Mouse (Mus musculus) duodenum, adult 2 months (tissue): ENCODE measurements around the gene Dpp9. TPM values are rescaled to one million over a fixed set of nuclear protein-coding genes. Genes with fewer than 3 reads are reported as not detected.

Source experiments
- polyA plus RNA-seq: library from polyadenylated mRNA; depleted of rRNA; stranded (reverse); fragments of >200 nt; gene quantifications from 2 replicates; pipeline ENCODE4 v1.2.3, GENCODE M21; 2012; ENCODE audit warnings: low replicate concordance; rRNA removed

Gene Dpp9
- polyA plus RNA-seq = 29.2 and 43.7 TPM in 2 replicates

DNA sequence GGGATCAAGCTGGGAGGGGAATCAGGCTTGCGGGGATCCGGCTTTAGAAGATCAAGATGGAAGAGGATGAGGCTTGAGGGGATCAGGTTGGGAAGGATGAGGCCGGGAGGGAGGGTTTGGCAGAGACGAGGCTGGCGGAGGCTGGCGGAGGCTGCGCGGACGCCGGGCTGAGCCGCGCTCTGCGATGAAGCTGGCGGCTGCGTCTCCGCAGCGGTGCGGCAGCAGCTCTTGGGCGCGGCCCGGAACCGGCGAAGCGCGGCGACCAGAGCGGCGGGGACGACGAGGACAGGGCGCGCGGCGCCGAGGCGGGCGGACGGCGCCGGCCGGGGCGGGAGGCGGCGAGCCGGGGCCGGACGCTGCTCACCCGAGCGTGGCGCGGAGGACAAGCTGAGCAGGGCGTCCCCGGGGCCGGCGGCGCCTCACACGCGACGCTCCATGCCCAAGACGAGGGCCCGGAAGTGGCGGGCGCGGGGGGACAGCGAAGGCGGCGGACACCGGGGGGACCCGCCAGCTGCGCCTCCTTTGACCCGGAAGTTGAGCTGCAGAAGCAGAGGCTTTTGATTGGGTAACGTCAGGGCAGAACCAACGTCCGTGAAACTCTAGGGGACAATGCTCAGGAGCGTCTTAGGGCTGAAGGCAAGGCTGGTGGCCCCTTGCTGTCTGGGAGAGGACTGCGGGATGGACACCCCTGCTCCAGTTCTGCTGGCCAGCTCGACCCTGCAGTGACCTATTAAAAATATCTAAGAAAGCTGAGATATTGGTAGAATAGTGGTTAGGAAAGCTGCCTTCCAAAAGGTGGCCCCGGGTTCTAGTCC is at the start of gene Dpp9:
Gene Dpp9, minus strand, starts transcription at position 529 of the 815 bp plus-strand sequence.

GRCm38 (mm10) chr17:56256239-56256881 is 37.7 kb upstream of the Dpp9 start, which contains the start of gene Fem1a:
TSS of gene Fem1a (plus strand) at chr17:56256810.

GRCm38 (mm10) chr17:56183658-56184103 is 35.0 kb downstream of the Dpp9 start, which contains the start of gene Mydgf:
TSS of gene Mydgf (minus strand) at chr17:56183920.

DNA sequence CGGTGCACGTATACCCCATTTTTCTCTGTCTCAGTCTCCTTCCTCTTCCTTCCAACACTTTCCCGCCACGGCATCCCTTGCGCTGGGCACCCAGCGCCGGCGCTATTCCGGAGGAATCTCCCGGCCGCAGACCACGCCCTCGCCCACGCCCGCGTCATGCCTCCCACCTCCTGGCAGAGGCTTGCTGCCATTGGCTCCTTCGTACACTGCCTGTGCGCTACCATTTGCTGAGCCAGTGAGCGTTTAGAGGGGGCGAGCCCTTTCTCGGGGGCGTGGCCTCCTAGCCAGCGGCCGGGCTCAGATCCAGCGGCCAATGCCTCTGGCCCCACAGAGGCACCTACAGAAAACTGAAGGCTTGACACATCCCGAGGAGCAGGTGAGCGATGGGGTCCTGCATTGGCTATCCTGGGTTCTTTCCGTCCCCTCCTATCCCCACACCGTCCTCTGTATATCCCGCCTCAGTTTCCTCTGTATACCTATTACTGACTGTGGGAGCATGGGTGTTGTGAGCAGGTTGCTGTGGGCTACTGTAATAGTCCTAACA is 56.4 kb downstream of the Dpp9 start, which contains the start of gene Tnfaip8l1:
Gene Tnfaip8l1, plus strand, starts transcription at position 247 of the 544 bp plus-strand sequence.

DNA sequence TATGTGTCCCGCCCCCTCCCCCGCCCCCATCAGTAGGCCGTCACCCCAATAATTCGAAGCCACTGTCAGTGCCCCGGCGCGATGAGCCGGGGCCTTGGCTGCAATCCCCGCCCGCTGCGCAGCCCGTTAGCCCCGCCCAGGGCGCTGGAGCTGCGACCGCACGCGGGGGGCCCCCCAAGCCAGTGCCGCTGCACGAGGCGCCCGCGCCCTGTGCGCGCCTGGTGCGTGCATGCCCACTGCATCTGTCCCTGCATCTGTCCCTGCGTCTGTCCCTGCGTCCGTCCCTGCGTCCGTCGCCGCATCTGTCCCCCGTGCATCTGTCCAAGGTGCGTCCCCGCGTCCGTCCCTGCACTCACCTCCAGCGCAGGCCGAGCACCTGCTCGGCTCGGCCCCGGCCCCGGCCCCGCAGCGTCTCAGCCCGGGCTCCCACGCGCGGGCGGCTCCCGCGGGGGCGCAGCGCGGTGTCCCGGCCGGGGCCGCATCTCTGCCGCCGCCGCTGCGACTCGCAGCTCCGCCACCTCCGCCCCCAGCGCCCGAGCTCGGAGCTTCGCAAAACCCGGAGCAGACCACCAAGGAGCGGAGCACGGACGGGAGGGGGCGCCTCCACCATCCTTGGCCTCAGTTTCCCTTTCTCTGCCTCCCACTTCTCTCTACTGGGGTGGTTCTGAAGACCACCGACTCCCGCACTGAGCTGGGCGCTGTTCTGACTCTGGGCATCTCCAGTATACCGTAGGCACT is 78.7 kb downstream of the Dpp9 start, which contains the start of gene Sema6b:
Gene Sema6b, minus strand, starts transcription at position 486 of the 738 bp plus-strand sequence.

Other genes with a start within 250 kb of the Dpp9 start
- gene Shd, start 248.4 kb downstream of the Dpp9 start, polyA plus RNA-seq = 1.9 and 3.2 TPM in 2 replicates
- gene Fsd1, start 232.4 kb downstream of the Dpp9 start, polyA plus RNA-seq = 1.6 and 1.7 TPM in 2 replicates
- 96.5 and 192 TPM in 2 replicates for gene Stap2, start 213.3 kb downstream of the Dpp9 start, polyA plus RNA-seq
- gene Mpnd, start 213.2 kb downstream of the Dpp9 start, polyA plus RNA-seq = 166 and 484 TPM in 2 replicates
- 73.4 and 86.3 TPM in 2 replicates for gene Sh3gl1, start 182.3 kb downstream of the Dpp9 start, polyA plus RNA-seq
- 2.9 and 3.3 TPM in 2 replicates for gene Chaf1a, start 178.5 kb downstream of the Dpp9 start, polyA plus RNA-seq
- 47.8 and 66.0 TPM in 2 replicates for gene Ubxn6, start 143.9 kb downstream of the Dpp9 start, polyA plus RNA-seq
- gene Hdgfl2, start 139.3 kb downstream of the Dpp9 start, polyA plus RNA-seq = 17.7 and 37.4 TPM in 2 replicates
- 5.8 and 9.5 TPM in 2 replicates for gene Plin4, start 109.1 kb downstream of the Dpp9 start, polyA plus RNA-seq
- 0.37 and 0.41 TPM in 2 replicates for gene Plin5, start 101.3 kb downstream of the Dpp9 start, polyA plus RNA-seq
- gene Lrg1, start 96.9 kb downstream of the Dpp9 start, polyA plus RNA-seq = 22.8 and 28.2 TPM in 2 replicates
- gene Sema6b, start 78.6 kb downstream of the Dpp9 start, polyA plus RNA-seq = 7.6 and 19.5 TPM in 2 replicates
- 5.9 and 6.6 TPM in 2 replicates for gene Tnfaip8l1, start 56.4 kb downstream of the Dpp9 start, polyA plus RNA-seq
- 97.9 and 103 TPM in 2 replicates for gene Mydgf, start 35.0 kb downstream of the Dpp9 start, polyA plus RNA-seq
- 16.4 and 18.8 TPM in 2 replicates for gene Fem1a, start 37.9 kb upstream of the Dpp9 start, polyA plus RNA-seq
- 73.3 and 108 TPM in 2 replicates for gene Ticam1, start 57.9 kb upstream of the Dpp9 start, polyA plus RNA-seq
- gene Plin3, start 74.0 kb upstream of the Dpp9 start, polyA plus RNA-seq = 103 and 238 TPM in 2 replicates
- not detected in 2 replicates for gene Arrdc5, start 81.4 kb upstream of the Dpp9 start, polyA plus RNA-seq
- gene Uhrf1, start 84.4 kb upstream of the Dpp9 start, polyA plus RNA-seq = 9.4 and 14.0 TPM in 2 replicates
- gene Kdm4b, start 107.2 kb upstream of the Dpp9 start, polyA plus RNA-seq = 18.6 and 24.8 TPM in 2 replicates